Mouse (Mus musculus) B cell, adult 67 days (primary cell): ENCODE data around the gene Tmx2. TPM values are rescaled to one million over a fixed set of nuclear protein-coding genes. Genes with fewer than 3 reads are reported as not detected.

Experiments used
- total RNA-seq, 2 experiments: library from RNA; stranded (reverse); gene quantifications; 4 replicates each; pipeline ENCODE4 v1.2.4; 2023

Gene Tmx2
- 10 to 100 TPM; 46.0 to 47.6 TPM for total RNA-seq

DNA sequence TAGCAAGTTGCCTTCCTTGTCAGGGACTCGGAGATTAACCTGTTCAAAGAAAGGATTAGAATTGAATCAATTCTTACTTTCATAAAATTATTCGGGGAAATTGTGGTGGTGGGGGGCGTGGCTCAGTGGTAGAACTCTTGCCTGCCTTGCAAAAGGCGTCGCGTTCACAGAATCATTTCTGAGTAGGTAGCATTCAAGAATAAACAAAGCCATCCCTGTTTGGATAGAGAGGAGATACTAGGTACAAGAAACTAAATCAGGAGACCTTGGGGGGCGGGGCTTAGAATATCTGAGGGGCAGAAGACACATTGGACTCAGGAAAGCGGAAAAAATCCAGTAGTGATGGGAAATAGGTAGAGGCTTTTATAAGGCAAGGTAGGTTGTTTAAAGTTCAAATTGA, at the start of gene Tmx2:
Tmx2 (minus strand) TSS at position 125 of the 400 bp plus-strand sequence.

DNA sequence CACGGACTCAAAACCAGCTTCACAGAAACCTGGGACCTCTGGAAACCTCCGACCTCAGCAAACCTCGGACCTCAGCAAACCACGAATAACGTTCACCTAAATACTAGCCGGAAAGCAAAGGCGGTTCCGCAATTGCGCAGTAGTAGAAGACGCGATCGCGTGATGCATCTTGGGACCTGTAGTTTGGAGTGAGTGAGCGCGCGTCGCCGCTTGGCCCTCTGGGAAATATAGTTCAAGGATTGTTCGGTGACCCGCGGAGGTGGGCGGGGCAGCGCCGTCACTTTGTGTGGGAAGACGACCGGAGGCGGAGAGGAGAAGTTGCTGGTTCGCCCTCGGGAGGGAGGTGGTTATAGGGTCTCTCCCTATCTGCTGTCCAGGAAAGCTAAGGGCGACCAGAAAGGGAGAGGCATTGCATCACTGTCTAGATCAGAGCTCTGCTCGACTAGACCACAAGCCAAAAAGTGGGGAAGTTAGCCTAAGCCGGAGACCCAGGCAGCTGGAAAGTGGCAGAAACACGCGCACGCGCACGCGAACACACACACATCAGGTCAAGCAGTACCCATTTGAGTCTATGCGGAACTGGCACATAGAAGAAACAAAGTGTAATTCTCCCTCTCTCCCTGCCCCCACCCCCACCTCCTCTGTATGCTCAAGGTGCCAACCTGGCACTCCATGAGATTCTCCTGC, 48.4 kb upstream of the Tmx2 start, which contains the start of gene Clp1:
Clp1 (minus strand) TSS at position 179 of the 687 bp plus-strand sequence.

DNA sequence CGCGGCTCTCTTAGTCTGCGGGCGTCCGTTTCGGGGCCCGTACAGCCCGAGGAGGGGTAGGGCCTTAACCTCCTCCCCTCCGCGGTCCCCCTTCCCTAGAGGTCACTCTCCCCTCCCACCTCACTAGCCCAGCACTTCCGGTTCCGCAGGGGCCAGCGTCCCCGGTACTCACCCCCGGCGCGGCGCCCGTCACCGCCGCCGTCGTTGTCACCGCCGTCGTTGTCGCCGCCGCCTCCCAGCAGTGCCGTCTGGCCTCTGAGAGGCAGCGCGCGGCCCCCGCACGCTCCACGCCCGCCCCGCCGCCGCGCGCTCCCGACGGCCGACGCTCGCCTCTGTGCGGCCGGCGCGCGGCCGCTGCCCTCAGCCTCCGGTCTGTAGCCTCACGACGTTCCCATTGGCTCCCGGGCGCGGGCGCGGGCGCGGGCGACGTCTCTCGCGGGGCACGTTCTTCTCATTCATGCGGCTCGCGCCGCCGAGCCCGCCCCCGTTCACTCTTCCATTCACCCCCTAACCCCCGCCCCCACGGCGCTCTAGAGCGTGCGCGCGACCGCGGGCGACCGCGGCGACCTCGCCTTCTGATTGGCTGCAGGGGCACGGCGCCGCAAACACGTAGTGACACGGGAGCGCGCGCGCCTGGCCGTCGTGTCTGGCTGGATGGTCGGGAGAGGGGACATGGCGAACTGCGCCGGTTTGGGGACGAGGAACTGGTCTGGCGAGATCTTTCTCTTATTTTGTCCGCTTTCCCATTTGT, 36.0 kb upstream of the Tmx2 start, which contains the start of gene Zdhhc5:
Zdhhc5 (minus strand) TSS at position 370 of the 751 bp plus-strand sequence.

DNA sequence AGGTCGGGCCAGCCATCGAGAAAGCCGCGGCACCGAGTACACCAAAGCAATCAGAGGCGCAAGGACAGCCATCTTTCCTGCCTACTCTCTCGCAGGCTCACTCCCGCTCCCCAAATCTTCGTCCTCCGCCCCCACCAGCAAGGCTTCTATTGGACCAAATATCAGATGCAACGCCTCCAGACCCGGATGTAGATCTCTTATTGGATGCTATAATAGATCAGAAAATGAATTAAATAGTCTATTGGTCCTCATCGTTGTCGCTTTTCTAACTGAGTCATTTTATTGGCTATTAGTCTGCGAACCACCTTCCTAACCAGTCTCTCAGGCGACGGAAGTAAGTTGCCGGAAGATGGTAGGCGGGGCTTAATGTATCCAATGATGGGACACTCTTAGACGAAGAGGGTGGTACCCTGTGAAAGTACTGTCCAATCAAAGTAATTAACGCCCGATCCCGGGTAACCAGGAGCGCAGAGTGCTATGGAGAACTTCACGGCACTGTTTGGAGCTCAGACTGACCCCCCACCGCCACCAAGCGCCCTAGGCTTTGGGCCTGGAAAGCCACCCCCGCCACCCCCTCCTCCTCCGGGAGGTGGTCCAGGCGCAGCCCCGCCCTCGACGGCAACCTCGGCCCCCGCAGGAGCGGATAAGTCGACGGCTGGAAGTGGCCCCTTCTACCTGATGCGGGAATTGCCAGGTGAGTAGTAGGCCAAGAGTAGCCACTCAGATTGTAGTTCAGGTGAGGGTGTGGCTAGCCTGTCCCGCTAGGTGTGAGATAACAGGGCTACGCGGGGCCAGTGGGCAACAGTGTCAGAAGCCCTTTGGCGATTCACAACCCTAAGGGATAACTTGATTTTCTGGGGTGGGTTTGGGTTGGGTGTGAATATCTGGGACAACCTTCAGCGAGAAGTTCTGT, 716 bp downstream of the Tmx2 start, which contains the start of the genes Gm28635 and Med19:
Gm28635 (minus strand) TSS at position 74 of the 913 bp plus-strand sequence.
Med19 (plus strand) TSS at position 435 of the 913 bp plus-strand sequence.

DNA sequence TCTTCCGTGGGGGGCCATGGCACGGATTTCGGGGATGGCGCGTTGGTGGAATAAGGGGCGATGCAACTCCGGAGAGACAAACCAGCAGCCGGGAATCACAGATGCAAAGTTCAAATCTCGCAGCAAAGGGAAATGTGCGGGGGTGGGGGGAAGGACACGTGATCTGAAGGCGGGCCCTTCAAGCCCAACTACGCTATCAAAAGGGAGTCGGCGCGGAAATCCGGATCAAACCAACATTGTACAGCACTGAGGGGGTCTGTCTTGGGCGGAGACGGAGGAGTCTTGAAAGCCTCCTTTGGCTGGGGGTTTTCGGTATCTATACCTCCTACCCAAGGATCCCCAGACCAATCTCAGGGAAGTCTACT, 8.4 kb downstream of the Tmx2 start, which contains the start of gene Selenoh:
Selenoh (minus strand) TSS at position 202 of the 365 bp plus-strand sequence.

DNA sequence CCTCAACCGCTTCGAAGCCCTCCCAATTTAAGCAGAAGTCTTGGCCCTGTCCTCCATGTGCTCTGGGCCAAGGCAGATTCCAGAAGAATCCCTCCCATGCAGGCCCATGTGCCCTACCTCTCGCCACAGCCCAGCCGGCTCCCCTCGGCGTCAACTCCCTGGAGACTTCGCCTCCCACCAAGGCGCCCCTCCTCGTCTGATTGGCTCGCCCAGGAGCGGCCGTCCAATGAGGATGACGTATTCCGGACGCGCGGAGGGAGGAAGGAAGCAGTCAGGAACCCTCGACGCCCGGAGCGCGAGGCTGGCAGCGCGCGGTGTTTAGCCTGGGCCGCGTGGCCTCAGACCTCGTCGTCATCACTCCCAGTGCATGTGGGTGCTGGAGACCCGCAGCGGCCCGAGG, 20.1 kb downstream of the Tmx2 start, which contains the start of gene Btbd18:
Btbd18 (plus strand) TSS at position 274 of the 400 bp plus-strand sequence.

DNA sequence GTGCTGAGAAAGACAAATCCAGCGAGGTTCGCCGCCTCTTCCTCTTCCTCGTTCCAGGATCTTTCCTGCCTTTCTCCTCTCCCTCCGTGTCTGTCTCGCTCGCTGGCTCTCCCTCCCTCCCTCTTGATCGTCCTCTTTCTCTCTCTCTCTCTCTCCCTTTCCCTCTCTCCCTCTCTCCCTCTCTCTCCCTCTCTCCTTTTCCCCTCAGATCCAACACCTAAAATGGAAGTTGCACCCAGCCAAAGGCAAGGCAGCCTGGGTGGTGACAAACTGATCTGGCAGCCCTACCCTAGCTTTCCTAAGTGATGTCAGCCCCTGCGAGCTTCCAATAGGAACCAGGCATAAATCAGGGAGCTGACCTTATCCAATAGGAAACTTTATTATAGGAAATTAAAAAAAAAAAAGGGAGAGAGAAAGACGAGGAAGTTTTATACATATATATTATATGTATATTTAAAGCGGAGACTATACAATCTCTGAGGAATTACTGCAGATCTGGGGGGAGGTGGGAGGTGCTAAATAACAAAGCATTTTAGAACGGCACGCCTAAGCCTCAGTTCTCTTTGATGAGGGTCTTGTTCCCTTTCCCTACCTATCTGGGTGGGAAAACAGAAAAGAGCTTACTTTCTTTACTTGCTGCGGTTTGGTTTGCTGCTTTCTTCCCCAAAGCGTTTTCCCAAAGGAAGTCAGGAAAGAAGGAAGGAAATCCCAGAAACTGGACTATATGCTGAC, 28.3 kb downstream of the Tmx2 start, which contains the start of gene Ctnnd1:
Ctnnd1 (minus strand) TSS at position 302 of the 732 bp plus-strand sequence.

Other genes starting within 250 kb of the Tmx2 start
- gene Tfpi, start 202.4 kb downstream of the Tmx2 start, total RNA-seq: 1 to 10 TPM; 1.7 to 1.8 TPM
- 1 to 10 TPM; 3.5 to 4.8 TPM for gene Ctnnd1, start 28.4 kb downstream of the Tmx2 start, total RNA-seq
- not detected for gene Btbd18, start 20.1 kb downstream of the Tmx2 start, total RNA-seq
- gene Selenoh, start 8.4 kb downstream of the Tmx2 start, total RNA-seq: 10 to 100 TPM; 41.3 to 53.3 TPM
- not detected for gene Gm28635, start 1.1 kb downstream of the Tmx2 start, total RNA-seq
- 10 to 100 TPM; 19.3 to 19.8 TPM for gene Med19, start 738 bp downstream of the Tmx2 start, total RNA-seq
- 10 to 100 TPM; 58.9 to 60.5 TPM for gene Zdhhc5, start 36.0 kb upstream of the Tmx2 start, total RNA-seq
- gene Clp1, start 48.2 kb upstream of the Tmx2 start, total RNA-seq: 10 to 100 TPM; 23.8 to 30.5 TPM
- gene Ypel4, start 54.9 kb upstream of the Tmx2 start, total RNA-seq: not detected
- gene Gm19426, start 64.5 kb upstream of the Tmx2 start, total RNA-seq: not detected
- under 1 TPM in 1 of 2 experiments, not detected in 1; 0.29 TPM for gene Serping1, start 96.3 kb upstream of the Tmx2 start, total RNA-seq
- 10 to 100 TPM; 11.8 to 13.3 TPM for gene Ube2l6, start 119.7 kb upstream of the Tmx2 start, total RNA-seq
- not detected for gene Smtnl1, start 143.5 kb upstream of the Tmx2 start, total RNA-seq
- 10 to 100 TPM; 18.6 to 21.9 TPM for gene Timm10, start 147.9 kb upstream of the Tmx2 start, total RNA-seq
- 1 to 10 TPM; 5.4 to 8.1 TPM for gene Slc43a1, start 159.7 kb upstream of the Tmx2 start, total RNA-seq
- gene Rtn4rl2, start 207.6 kb upstream of the Tmx2 start, total RNA-seq: under 1 TPM in 1 of 2 experiments, not detected in 1; 0.55 TPM